Mouse (Mus musculus): ENCODE data around the gene Arfgef3. TPM values are rescaled to one million over a fixed set of nuclear protein-coding genes. Genes with fewer than 3 reads are reported as not detected.

The Arfgef3 gene
- polyA plus RNA-seq, 1 experiment from 2014 or later, result 1.3 TPM

DNA sequence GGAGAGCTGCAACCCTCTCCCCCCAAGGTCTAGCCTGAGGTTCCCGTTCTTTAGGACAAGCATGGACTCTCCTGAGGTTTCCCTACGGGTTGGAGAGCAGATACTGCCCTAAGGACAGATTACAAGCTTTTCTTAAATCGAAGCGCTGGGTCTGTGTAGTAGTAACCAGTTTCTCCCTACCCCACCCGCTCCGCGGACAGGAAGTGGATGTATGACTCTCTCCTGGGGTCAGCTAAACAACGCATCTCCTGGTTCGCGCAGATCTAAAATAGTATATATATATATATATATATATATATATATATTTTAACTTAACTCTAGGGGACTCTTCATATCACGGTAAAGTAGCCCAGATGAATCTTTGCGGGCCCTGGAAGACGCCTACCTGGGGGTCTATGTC lies 198.4 kb downstream of the Arfgef3 start:
- H3K27ac ChIP-seq (ENCODE audit: low read depth, low read length), result no peak overlapping the region
- no peak for ATAC-seq (replicated peaks; ENCODE audit: low FRiP score)
- H3K4me3 ChIP-seq (ENCODE audit: low read depth, low read length), result peak overlapping the region; percentile 53
- no peaks in the 10 kb centered on the region for H3K4me1 ChIP-seq (replicated peaks; ENCODE audit: control insufficient read depth, insufficient read depth, low read length)
- H3K4me2 ChIP-seq (ENCODE audit: low read depth, low read length, severe bottlenecking), result peak overlapping the region; percentile 87
- no peak for DNase-seq (ENCODE audit: low spot score)
- H3K36me3 ChIP-seq (ENCODE audit: control insufficient read depth, insufficient read depth, low read length), result no peaks in the 10 kb centered on the region
- 7% methylated on average over 13 of the region's 13 CpGs for WGBS
- H3K27me3 ChIP-seq (ENCODE audit: control insufficient read depth, insufficient read depth, low read length), result no peaks in the 10 kb centered on the region
- H3K9me3 ChIP-seq (ENCODE audit: control insufficient read depth, low read length), result no peaks in the 10 kb centered on the region
- peak overlapping the region; percentile 69 for H3K9ac ChIP-seq (ENCODE audit: low read length)

DNA sequence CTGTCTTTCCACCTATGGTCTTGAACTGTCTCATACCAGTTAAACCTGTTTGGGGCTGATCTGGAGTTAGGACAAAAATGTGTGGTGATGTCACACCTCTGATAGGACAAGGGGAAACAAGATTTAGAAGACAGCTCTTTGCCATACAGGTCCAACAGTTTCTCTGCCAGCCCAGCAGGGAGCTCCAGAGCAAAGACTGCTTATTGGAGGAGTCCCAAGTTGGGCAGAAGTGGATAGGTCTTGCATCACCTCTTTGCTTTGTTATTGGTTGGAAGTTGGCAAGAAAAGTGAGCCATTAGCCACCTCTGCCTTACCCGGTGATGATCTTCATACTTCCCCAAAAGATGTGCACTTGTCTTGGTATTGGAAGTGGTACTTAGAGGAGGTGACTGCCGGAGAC lies 206.9 kb downstream of the Arfgef3 start:
- ATAC-seq (replicated peaks; ENCODE audit: low FRiP score) (no peak), DNase-seq (ENCODE audit: low spot score) (no peak)
- H3K9me3 ChIP-seq (ENCODE audit: control insufficient read depth, low read length), result no peaks in the 10 kb centered on the region
- no peak overlapping the region for H3K4me3 ChIP-seq (ENCODE audit: low read depth, low read length)
- H3K4me1 ChIP-seq (replicated peaks; ENCODE audit: control insufficient read depth, insufficient read depth, low read length), result no peaks in the 10 kb centered on the region
- H3K9ac ChIP-seq (ENCODE audit: low read length), result no peak overlapping the region
- no peaks in the 10 kb centered on the region for H3K36me3 ChIP-seq (ENCODE audit: control insufficient read depth, insufficient read depth, low read length)
- 95% methylated on average over 2 of the region's 2 CpGs for WGBS
- H3K4me2 ChIP-seq (ENCODE audit: low read depth, low read length, severe bottlenecking), result no peak overlapping the region
- no peaks in the 10 kb centered on the region for H3K27me3 ChIP-seq (ENCODE audit: control insufficient read depth, insufficient read depth, low read length)
- H3K27ac ChIP-seq (ENCODE audit: low read depth, low read length), result no peak overlapping the region

DNA sequence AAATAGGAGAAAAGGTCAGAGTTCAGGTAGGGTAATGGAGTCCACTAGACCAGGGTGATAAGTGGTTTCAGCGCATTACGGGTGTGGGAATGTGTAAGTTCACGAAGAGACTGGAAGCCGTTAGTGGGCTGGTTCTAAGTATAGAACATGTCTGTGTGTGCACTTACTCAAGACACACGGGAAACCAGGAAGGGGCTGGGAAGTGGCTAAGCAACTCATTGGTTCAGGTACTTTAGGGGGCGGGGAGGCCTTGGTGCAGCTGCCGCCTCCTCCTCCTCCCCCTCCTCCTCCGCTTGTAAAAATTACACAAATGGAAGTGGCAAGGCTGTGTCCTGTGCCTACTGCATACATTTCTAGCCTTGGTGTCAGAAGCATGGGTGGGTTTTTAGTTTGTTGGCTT lies 211.5 kb downstream of the Arfgef3 start:
- Histone ChIP-seq H3K36me3 (ENCODE audit: control insufficient read depth, insufficient read depth, low read length) (peaks cover 3% of the 10 kb centered on the region), H3K27ac (ENCODE audit: low read depth, low read length) (no peak overlapping the region), H3K4me2 (ENCODE audit: low read depth, low read length, severe bottlenecking) (no peak overlapping the region), H3K9me3 (ENCODE audit: control insufficient read depth, low read length) (no peaks in the 10 kb centered on the region), H3K4me1 (replicated peaks; ENCODE audit: control insufficient read depth, insufficient read depth, low read length) (no peaks in the 10 kb centered on the region), H3K4me3 (ENCODE audit: low read depth, low read length) (no peak overlapping the region), H3K9ac (ENCODE audit: low read length) (no peak overlapping the region), H3K27me3 (ENCODE audit: control insufficient read depth, insufficient read depth, low read length) (no peaks in the 10 kb centered on the region)
- DNase-seq (ENCODE audit: low spot score) (no peak), ATAC-seq (replicated peaks; ENCODE audit: low FRiP score) (no peak)
- WGBS, result 64% methylated on average over 8 of the region's 8 CpGs

Other genes with a start within 250 kb of the Arfgef3 start
- 10.3 and 12.0 TPM in 2 replicates for gene Hebp2, start 197.9 kb downstream of the Arfgef3 start, polyA plus RNA-seq (2014; fragmentation: Nextera tagmentation; extraction: Ambion mirVana)
- 0.17 and 0.28 TPM in 2 replicates for gene Gm4922, start 42.8 kb upstream of the Arfgef3 start, polyA plus RNA-seq (2014; fragmentation: Nextera tagmentation; extraction: Ambion mirVana)
- 11.4 and 11.8 TPM in 2 replicates for gene Perp, start 101.1 kb upstream of the Arfgef3 start, polyA plus RNA-seq (2014; fragmentation: Nextera tagmentation; extraction: Ambion mirVana)